Mouse (Mus musculus): Measurements from ENCODE around the gene Cdhr4.

DNA sequence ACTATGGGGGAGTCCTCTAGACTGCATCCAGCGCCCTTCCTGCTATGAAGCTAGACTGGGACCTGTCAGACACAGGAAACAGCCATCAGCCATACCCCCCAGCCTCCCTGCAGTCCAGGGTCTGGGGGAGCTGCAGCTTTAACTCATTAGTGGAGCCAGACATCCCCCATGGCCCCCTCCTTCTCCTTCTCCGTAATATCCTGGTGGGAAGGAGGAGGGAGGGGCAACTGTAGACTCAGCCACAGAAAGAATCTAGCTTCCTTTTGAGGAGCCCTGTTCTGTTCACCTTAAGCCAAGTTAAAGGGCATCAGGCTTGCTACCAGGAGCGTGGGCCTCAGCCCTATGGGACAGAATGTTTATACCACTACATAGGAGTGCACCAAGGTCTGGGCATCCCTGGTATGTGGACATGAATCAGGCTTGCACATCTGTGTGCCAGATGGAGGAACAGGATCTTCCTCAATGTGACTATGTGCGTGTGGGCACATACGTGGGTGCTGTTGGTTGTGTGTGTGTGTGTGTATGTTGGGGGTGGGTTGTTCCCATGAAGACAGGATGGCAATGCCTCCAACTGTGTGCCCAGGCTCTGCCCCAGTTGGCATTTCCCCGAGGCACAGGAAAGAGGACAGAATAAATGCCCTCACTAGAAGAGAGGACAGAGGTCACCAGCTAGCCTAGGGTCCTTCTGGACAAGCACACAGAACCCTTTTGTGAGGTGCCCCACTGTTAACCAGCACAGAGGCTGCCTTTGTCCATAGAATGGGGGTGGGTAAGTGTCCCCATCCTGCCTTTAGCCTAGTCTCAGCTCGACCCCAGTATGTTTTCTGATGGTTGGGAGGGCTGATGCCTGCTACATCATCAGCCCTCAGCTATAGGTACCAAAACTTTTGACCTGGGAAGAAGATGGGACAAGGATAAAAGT, 10.4 kb upstream of the Cdhr4 start:
- TF ChIP-seq CTCF (IDR thresholded peaks at IDR 0.05; ENCODE audit: low read depth, low read length) (no peak), POLR2A (IDR thresholded peaks at IDR 0.05; ENCODE audit: borderline replicate concordance, low read depth, low read length) (no peak)

All from bone marrow macrophage, adult 2 months (primary cell).